ENCODE assay signal across 14 mouse cellular contexts in genomic region chr17:84115133-84115532, GRCm38 (mm10).
DNase-seq lines count a peak whose midpoint lies in the region; ATAC-seq and TF ChIP-seq lines count a peak whose summit lies in the region.
"Had no signal": no experiment of that assay in that cellular context is flagged by ENCODE, and none has a peak within 500 bp of the region (broad histone marks: within the 10 kb centered on the region; RNA-seq: fewer than 3 reads in every experiment).

No protein-coding gene starts in this region.

- H3K36me3 ChIP-seq in spleen, adult 2 months (ENCODE audit: control insufficient read depth, insufficient read depth, low read length): no peaks in the 10 kb centered on the region
- H3K36me3 ChIP-seq in embryonic facial prominence, embryonic 15.5 days: no peaks in the 10 kb centered on the region
- no peaks in the 10 kb centered on the region for H3K36me3 ChIP-seq in liver, postnatal 0 days (replicated peaks; ENCODE audit: insufficient read depth, low read length)
- H3K36me3 ChIP-seq: embryonic facial prominence, embryonic 12.5 days; midbrain, embryonic 13.5 days; neural tube, embryonic 12.5 days had no signal

- no peaks in the 10 kb centered on the region for H3K9me3 ChIP-seq in embryonic facial prominence, embryonic 15.5 days (replicated peaks)
- no peaks in the 10 kb centered on the region for H3K9me3 ChIP-seq in liver, postnatal 0 days (ENCODE audit: low read length)
- H3K9me3 ChIP-seq: embryonic facial prominence, embryonic 12.5 days; midbrain, embryonic 13.5 days; neural tube, embryonic 12.5 days had no signal

- peak overlapping the region; percentile 97 for H3K27ac ChIP-seq in spleen, adult 2 months (ENCODE audit: insufficient read depth, low read length)
- H3K27ac ChIP-seq in embryonic facial prominence, embryonic 15.5 days (replicated peaks): 0 out of 2 replicates have a peak overlapping the region, but pooled peaks have one; percentile 11
- peak overlapping the region; percentile 19; the same call in 1 of the 2 replicates for H3K27ac ChIP-seq in liver, postnatal 0 days (ENCODE audit: low read depth)
- no peak overlapping the region for H3K27ac ChIP-seq in cerebellum, adult 2 months (ENCODE audit: insufficient read depth, low read length)
- H3K27ac ChIP-seq: embryonic facial prominence, embryonic 12.5 days; midbrain, embryonic 13.5 days; neural tube, embryonic 12.5 days had no signal

- H3K4me3 ChIP-seq in spleen, adult 2 months (ENCODE audit: extremely low read depth, insufficient read depth, insufficient read length): no peak overlapping the region
- H3K4me3 ChIP-seq in embryonic facial prominence, embryonic 15.5 days (replicated peaks): no peak overlapping the region
- no peak overlapping the region for H3K4me3 ChIP-seq in liver, postnatal 0 days (ENCODE audit: low read depth, low read length)
- no peak overlapping the region for H3K4me3 ChIP-seq in cerebellum, adult 2 months (replicated peaks; ENCODE audit: insufficient read depth, low read depth, low read length)
- H3K4me3 ChIP-seq: embryonic facial prominence, embryonic 12.5 days; midbrain, embryonic 13.5 days; neural tube, embryonic 12.5 days had no signal

- DNase-seq in spleen, adult 2 months (ENCODE audit: low read depth in 1 of 2, low spot score in 2 of 2): no peak
- DNase-seq in spleen, postnatal 4 days (ENCODE audit: low spot score in 2 of 2): no peak
- DNase-seq in liver, postnatal 0 days: no peak
- no peak for DNase-seq in embryo, embryonic 10 days (ENCODE audit: low spot score)
- DNase-seq in cerebellum, adult 2 months: no peak
- DNase-seq in adrenal gland, postnatal 36 days: no peak
- DNase-seq: adrenal gland, adult 8-10 months; cerebellum, postnatal 25 days; kidney, postnatal 14 days; lung, postnatal 10 days had no signal

- no peak overlapping the region for H3K9ac ChIP-seq in embryonic facial prominence, embryonic 15.5 days
- 0 out of 2 replicates have a peak overlapping the region, but pooled peaks have one; percentile 14 for H3K9ac ChIP-seq in liver, postnatal 0 days (replicated peaks)
- H3K9ac ChIP-seq: embryonic facial prominence, embryonic 12.5 days; midbrain, embryonic 13.5 days; neural tube, embryonic 12.5 days had no signal

- no peak for TF ChIP-seq CTCF in spleen, adult 2 months (IDR thresholded peaks at IDR 0.05; ENCODE audit: extremely low read depth, insufficient read depth, insufficient read length, insufficient replicate concordance)
- no peak for TF ChIP-seq CTCF in liver, postnatal 0 days (IDR thresholded peaks at IDR 0.05; ENCODE audit: low read depth)
- TF ChIP-seq CTCF in cerebellum, adult 2 months (IDR thresholded peaks at IDR 0.05; ENCODE audit: borderline replicate concordance, insufficient read depth, low read depth, low read length): no peak

- peaks cover 55% of the 10 kb centered on the region for H3K4me1 ChIP-seq in spleen, adult 2 months (ENCODE audit: control insufficient read depth, insufficient read depth, insufficient read length)
- peaks cover 73% of the 10 kb centered on the region for H3K4me1 ChIP-seq in embryonic facial prominence, embryonic 15.5 days
- H3K4me1 ChIP-seq in liver, postnatal 0 days (ENCODE audit: insufficient read depth): peaks cover 63% of the 10 kb centered on the region
- H3K4me1 ChIP-seq in cerebellum, adult 2 months (ENCODE audit: control insufficient read depth, insufficient read depth, low read length): 0 out of 2 replicates have a peak, but pooled peaks cover 3% of the 10 kb centered on the region

- H3K4me2 ChIP-seq in embryonic facial prominence, embryonic 15.5 days (replicated peaks): no peak overlapping the region
- H3K4me2 ChIP-seq in liver, postnatal 0 days (ENCODE audit: low read depth, low read length): no peak overlapping the region
- H3K4me2 ChIP-seq: embryonic facial prominence, embryonic 12.5 days; midbrain, embryonic 13.5 days; neural tube, embryonic 12.5 days had no signal

- no peak for ATAC-seq in embryonic facial prominence, embryonic 15.5 days (ENCODE audit: insufficient number of reproducible peaks, low FRiP score, low TSS enrichment, low read depth)
- ATAC-seq in liver, postnatal 0 days: no peak
- ATAC-seq: midbrain, embryonic 13.5 days had no signal

- no peaks in the 10 kb centered on the region for H3K27me3 ChIP-seq in spleen, adult 2 months (ENCODE audit: control insufficient read depth, insufficient read depth, low read length)
- H3K27me3 ChIP-seq in embryonic facial prominence, embryonic 15.5 days: no peaks in the 10 kb centered on the region
- H3K27me3 ChIP-seq in liver, postnatal 0 days (ENCODE audit: insufficient read depth, low read length): no peaks in the 10 kb centered on the region
- no peaks in the 10 kb centered on the region for H3K27me3 ChIP-seq in cerebellum, adult 2 months (ENCODE audit: control insufficient read depth, insufficient read depth, low read length)
- H3K27me3 ChIP-seq: embryonic facial prominence, embryonic 12.5 days; midbrain, embryonic 13.5 days; neural tube, embryonic 12.5 days had no signal

- 36% methylated on average over 8 of the region's 8 CpGs for WGBS in spleen, adult 2 months
- WGBS in embryonic facial prominence, embryonic 15.5 days: 80% methylated on average over 8 of the region's 8 CpGs
- WGBS in liver, postnatal 0 days (ENCODE audit: insufficient replicate concordance): 50% methylated on average over 8 of the region's 8 CpGs
- WGBS in cerebellum, adult 2 months: 84% methylated on average over 8 of the region's 8 CpGs

- no peak for TF ChIP-seq EP300 in liver, postnatal 0 days (IDR thresholded peaks at IDR 0.05; ENCODE audit: low read depth)

- no peak for TF ChIP-seq POLR2A in spleen, adult 2 months (IDR thresholded peaks at IDR 0.05; ENCODE audit: low read depth, low read length)
- TF ChIP-seq POLR2A in cerebellum, adult 2 months (IDR thresholded peaks at IDR 0.05; ENCODE audit: borderline replicate concordance, insufficient read depth, low read length): no peak
